Mouse (Mus musculus): ENCODE measurements at regions not wholly inside any gene's neighbourhood (a gene's known extent, or its start where the extent isn't known, plus 50 kb on each side); places are given as distances from the start of the nearest gene placed in this dataset.

DNA sequence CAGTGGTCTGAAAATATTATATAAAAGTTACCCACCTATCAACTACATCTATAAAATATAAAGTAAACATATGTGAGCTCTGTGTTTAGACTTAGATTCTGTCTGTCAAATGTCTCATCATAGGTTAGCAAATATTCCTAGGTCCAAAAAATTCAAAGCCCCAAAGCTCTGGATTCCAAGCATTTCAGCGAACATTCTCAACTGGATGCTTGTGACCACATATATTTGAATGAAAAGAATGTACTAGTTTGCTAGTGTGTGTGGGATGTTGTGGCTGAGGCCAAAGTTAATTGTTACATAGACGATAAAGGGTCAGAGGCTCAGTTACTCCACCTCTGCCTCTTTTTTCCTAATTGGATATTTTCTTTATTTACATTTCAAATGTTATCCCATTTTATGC lies 128.3 kb upstream of the Eya4 start:
- Histone ChIP-seq H3K27ac (ENCODE audit: low read length) (no peak overlapping the region), H3K27me3 (replicated peaks; ENCODE audit: control insufficient read depth, insufficient read depth, low read length) (no peaks in the 10 kb centered on the region), H3K4me1 (replicated peaks; ENCODE audit: control insufficient read depth, insufficient read depth, low read length) (no peaks in the 10 kb centered on the region), H3K9ac (replicated peaks; ENCODE audit: low read depth, low read length) (no peak overlapping the region), H3K4me2 (ENCODE audit: low read length) (no peak overlapping the region), H3K36me3 (ENCODE audit: control insufficient read depth, insufficient read depth) (no peaks in the 10 kb centered on the region), H3K9me3 (ENCODE audit: control insufficient read depth, low read length) (no peaks in the 10 kb centered on the region), H3K4me3 (replicated peaks; ENCODE audit: low read length) (no peak overlapping the region)
- 86% methylated on average over 2 of the region's 2 CpGs for WGBS
- no peak for ATAC-seq

GRCm38 (mm10) chr10:23477104-23477503 lies 126.5 kb upstream of the Eya4 start:
- no peaks in the 10 kb centered on the region for H3K27me3 ChIP-seq (replicated peaks; ENCODE audit: control insufficient read depth, insufficient read depth, low read length)
- no peak overlapping the region for H3K4me2 ChIP-seq (ENCODE audit: low read length)
- no peaks in the 10 kb centered on the region for H3K4me1 ChIP-seq (replicated peaks; ENCODE audit: control insufficient read depth, insufficient read depth, low read length)
- no peaks in the 10 kb centered on the region for H3K36me3 ChIP-seq (ENCODE audit: control insufficient read depth, insufficient read depth)
- H3K9ac ChIP-seq (replicated peaks; ENCODE audit: low read depth, low read length), result no peak overlapping the region
- no peaks in the 10 kb centered on the region for H3K9me3 ChIP-seq (ENCODE audit: control insufficient read depth, low read length)
- ATAC-seq, result no peak
- H3K4me3 ChIP-seq (replicated peaks; ENCODE audit: low read length), result no peak overlapping the region
- no peak overlapping the region for H3K27ac ChIP-seq (ENCODE audit: low read length)
- 83% methylated on average over 4 of the region's 4 CpGs for WGBS

- WGBS, result 92% methylated on average over 3 of the region's 3 CpGs
- Histone ChIP-seq H3K9me3 (ENCODE audit: control insufficient read depth, low read length) (no peaks in the 10 kb centered on the region), H3K4me2 (ENCODE audit: low read length) (no peak overlapping the region), H3K9ac (replicated peaks; ENCODE audit: low read depth, low read length) (no peak overlapping the region), H3K36me3 (ENCODE audit: control insufficient read depth, insufficient read depth) (no peaks in the 10 kb centered on the region), H3K27ac (ENCODE audit: low read length) (no peak overlapping the region), H3K27me3 (replicated peaks; ENCODE audit: control insufficient read depth, insufficient read depth, low read length) (no peaks in the 10 kb centered on the region), H3K4me3 (replicated peaks; ENCODE audit: low read length) (no peak overlapping the region), H3K4me1 (replicated peaks; ENCODE audit: control insufficient read depth, insufficient read depth, low read length) (0 out of 2 replicates have a peak, but pooled peaks cover 4% of the 10 kb centered on the region)
- no peak for ATAC-seq
Measured at GRCm38 (mm10) chr10:23450997-23451396, 100.4 kb upstream of the Eya4 start.

DNA sequence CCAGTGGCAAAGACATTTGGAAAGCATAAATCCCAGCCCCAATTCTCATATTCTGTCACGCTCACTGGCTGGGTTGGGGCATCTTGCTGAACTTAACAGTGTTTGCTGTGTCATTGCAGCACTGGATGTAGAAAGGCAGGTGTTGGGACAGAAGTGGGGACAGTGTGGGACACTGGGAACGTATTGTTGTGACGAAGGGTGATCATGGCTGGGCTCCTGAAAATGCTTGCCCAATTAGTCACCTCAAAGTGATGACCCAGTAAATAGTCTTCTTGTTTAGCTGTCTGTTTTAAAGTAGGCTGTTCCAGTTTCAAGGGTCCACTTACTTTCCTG lies 100.0 kb upstream of the Eya4 start:
- Histone ChIP-seq H3K36me3 (ENCODE audit: control insufficient read depth, insufficient read depth) (no peaks in the 10 kb centered on the region), H3K4me2 (ENCODE audit: low read length) (no peak overlapping the region), H3K9ac (replicated peaks; ENCODE audit: low read depth, low read length) (no peak overlapping the region), H3K4me1 (replicated peaks; ENCODE audit: control insufficient read depth, insufficient read depth, low read length) (0 out of 2 replicates have a peak, but pooled peaks cover 4% of the 10 kb centered on the region), H3K4me3 (replicated peaks; ENCODE audit: low read length) (no peak overlapping the region), H3K27me3 (replicated peaks; ENCODE audit: control insufficient read depth, insufficient read depth, low read length) (no peaks in the 10 kb centered on the region), H3K27ac (ENCODE audit: low read length) (no peak overlapping the region), H3K9me3 (ENCODE audit: control insufficient read depth, low read length) (no peaks in the 10 kb centered on the region)
- 96% methylated on average over 3 of the region's 3 CpGs for WGBS
- ATAC-seq, result no peak

DNA sequence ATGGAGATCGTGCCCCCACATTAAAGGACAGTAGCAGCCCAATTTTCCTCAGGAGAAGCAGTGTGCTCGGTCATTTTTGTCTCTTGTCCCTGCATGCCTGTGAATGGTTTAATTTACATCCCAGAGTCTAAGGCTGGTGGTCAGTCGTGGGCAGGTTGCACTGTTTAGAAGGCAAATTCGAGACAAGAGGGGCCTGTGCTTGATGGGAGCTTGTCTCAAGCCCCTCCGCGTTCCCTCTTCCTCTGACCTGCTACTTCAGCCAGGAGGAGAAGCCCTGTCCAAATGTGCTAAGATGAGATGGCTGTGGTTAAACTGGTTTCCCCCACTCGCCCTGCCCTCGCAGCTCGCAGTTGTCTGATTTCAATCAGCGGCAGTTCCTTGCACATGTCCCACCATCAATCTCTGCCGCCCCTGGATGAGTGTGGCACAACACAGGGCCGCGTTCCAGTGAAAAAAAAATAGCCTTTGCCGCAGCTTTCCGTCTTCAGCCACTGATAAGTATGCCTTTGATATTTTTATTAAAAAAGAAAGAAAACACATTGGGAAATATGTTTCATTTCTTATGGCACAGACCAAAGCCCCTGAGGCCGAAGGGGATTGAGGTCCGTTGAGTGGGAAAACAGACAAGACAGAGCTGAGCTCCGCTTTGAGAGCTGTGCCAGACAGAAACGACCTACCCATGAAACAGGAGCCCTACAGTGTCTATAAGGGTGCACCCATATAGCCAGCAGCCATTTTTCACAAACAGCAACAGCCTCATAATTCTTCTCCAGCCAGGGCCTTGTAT lies 99.5 kb upstream of the Eya4 start:
- Histone ChIP-seq H3K9me3 (ENCODE audit: control insufficient read depth, low read length) (no peaks in the 10 kb centered on the region), H3K27me3 (replicated peaks; ENCODE audit: control insufficient read depth, insufficient read depth, low read length) (no peaks in the 10 kb centered on the region), H3K36me3 (ENCODE audit: control insufficient read depth, insufficient read depth) (no peaks in the 10 kb centered on the region), H3K4me3 (replicated peaks; ENCODE audit: low read length) (no peak overlapping the region), H3K27ac (ENCODE audit: low read length) (no peak overlapping the region), H3K9ac (replicated peaks; ENCODE audit: low read depth, low read length) (no peak overlapping the region), H3K4me1 (replicated peaks; ENCODE audit: control insufficient read depth, insufficient read depth, low read length) (0 out of 2 replicates have a peak, but pooled peaks cover 4% of the 10 kb centered on the region), H3K4me2 (ENCODE audit: low read length) (no peak overlapping the region)
- WGBS, result 73% methylated on average over 19 of the region's 19 CpGs
- 0 out of 2 replicates have a peak, but pooled peaks have one; percentile 10 for ATAC-seq

- 38% methylated on average over 15 of the region's 16 CpGs for WGBS
- Histone ChIP-seq H3K4me2 (ENCODE audit: low read length) (peak overlapping the region; percentile 39), H3K4me1 (replicated peaks; ENCODE audit: control insufficient read depth, insufficient read depth, low read length) (0 out of 2 replicates have a peak, but pooled peaks cover 4% of the 10 kb centered on the region), H3K4me3 (replicated peaks; ENCODE audit: low read length) (peak overlapping the region; percentile 9; the same call in 1 of the 2 replicates), H3K27ac (ENCODE audit: low read length) (no peak overlapping the region), H3K27me3 (replicated peaks; ENCODE audit: control insufficient read depth, insufficient read depth, low read length) (no peaks in the 10 kb centered on the region), H3K9me3 (ENCODE audit: control insufficient read depth, low read length) (no peaks in the 10 kb centered on the region), H3K9ac (replicated peaks; ENCODE audit: low read depth, low read length) (no peak overlapping the region), H3K36me3 (ENCODE audit: control insufficient read depth, insufficient read depth) (no peaks in the 10 kb centered on the region)
- peak; percentile 52; the same call in 1 of the 2 replicates for ATAC-seq
Measured at GRCm38 (mm10) chr10:23448976-23449859, 98.6 kb upstream of the Eya4 start.

- 35% methylated on average over 2 of the region's 2 CpGs for WGBS
- no peaks in the 10 kb centered on the region; the same call in 1 of the 2 replicates for H3K4me1 ChIP-seq (replicated peaks; ENCODE audit: control insufficient read depth, insufficient read depth, low read length)
- H3K36me3 ChIP-seq (ENCODE audit: control insufficient read depth, insufficient read depth), result no peaks in the 10 kb centered on the region
- H3K27me3 ChIP-seq (replicated peaks; ENCODE audit: control insufficient read depth, insufficient read depth, low read length), result no peaks in the 10 kb centered on the region
- no peak overlapping the region for H3K27ac ChIP-seq (ENCODE audit: low read length)
- no peak overlapping the region for H3K4me3 ChIP-seq (replicated peaks; ENCODE audit: low read length)
- no peak overlapping the region for H3K4me2 ChIP-seq (ENCODE audit: low read length)
- no peaks in the 10 kb centered on the region for H3K9me3 ChIP-seq (ENCODE audit: control insufficient read depth, low read length)
- ATAC-seq, result peak; percentile 43; the same call in 1 of the 2 replicates
- H3K9ac ChIP-seq (replicated peaks; ENCODE audit: low read depth, low read length), result no peak overlapping the region
Measured at GRCm38 (mm10) chr10:23430376-23430775, 79.8 kb upstream of the Eya4 start.

GRCm38 (mm10) chr10:23413794-23414518 lies 63.4 kb upstream of the Eya4 start:
- peak overlapping the region; percentile 35; the same call in 1 of the 2 replicates for H3K4me2 ChIP-seq (ENCODE audit: low read length)
- no peaks in the 10 kb centered on the region for H3K9me3 ChIP-seq (ENCODE audit: control insufficient read depth, low read length)
- H3K36me3 ChIP-seq (ENCODE audit: control insufficient read depth, insufficient read depth), result no peaks in the 10 kb centered on the region
- no peaks in the 10 kb centered on the region for H3K27me3 ChIP-seq (replicated peaks; ENCODE audit: control insufficient read depth, insufficient read depth, low read length)
- 12% methylated on average over 7 of the region's 7 CpGs for WGBS
- H3K9ac ChIP-seq (replicated peaks; ENCODE audit: low read depth, low read length), result no peak overlapping the region
- ATAC-seq, result peak; percentile 70
- no peak overlapping the region for H3K27ac ChIP-seq (ENCODE audit: low read length)
- H3K4me1 ChIP-seq (replicated peaks; ENCODE audit: control insufficient read depth, insufficient read depth, low read length), result peaks cover 10% of the 10 kb centered on the region
- no peak overlapping the region for H3K4me3 ChIP-seq (replicated peaks; ENCODE audit: low read length)

Data from forebrain, embryonic 16.5 days (tissue).